Mouse (Mus musculus): ENCODE measurements around the gene Rpl24. TPM values are rescaled to one million over a fixed set of nuclear protein-coding genes. Genes with fewer than 3 reads are reported as not detected.
A peak's percentile ranks its signal among the peaks of the same experiment; 100 is the strongest.

Rpl24 gene
- polyA plus RNA-seq, 1 experiment from 2014 or later = 886 TPM

GRCm38 (mm10) chr16:56014076-56014475 lies 48.0 kb downstream of the Rpl24 start:
- 0 out of 2 replicates have a peak overlapping the region, but pooled peaks have one; percentile 11 for H3K27ac ChIP-seq (ENCODE audit: low read depth)
- 64% methylated on average over 7 of the region's 7 CpGs for whole genome bisulfite sequencing
- H3K4me1 ChIP-seq (replicated peaks; ENCODE audit: control insufficient read depth, insufficient read depth, low read length) = no peaks in the 10 kb centered on the region
- H3K9me3 ChIP-seq (ENCODE audit: control insufficient read depth, low read length) = 0 out of 2 replicates have a peak, but pooled peaks cover 3% of the 10 kb centered on the region
- peaks cover 33% of the 10 kb centered on the region for H3K36me3 ChIP-seq (ENCODE audit: control insufficient read depth, insufficient read depth, low read length)
- 0 out of 2 replicates have a peak, but pooled peaks have one; percentile 11 for ATAC-seq (replicated peaks; ENCODE audit: low FRiP score, low TSS enrichment, low read depth)
- H3K4me3 ChIP-seq (ENCODE audit: low read depth, low read length) = no peak overlapping the region
- H3K27me3 ChIP-seq (replicated peaks; ENCODE audit: control insufficient read depth, insufficient read depth, low read length) = no peaks in the 10 kb centered on the region
- no peak overlapping the region for H3K4me2 ChIP-seq (ENCODE audit: low read length)
- H3K9ac ChIP-seq (ENCODE audit: low read length) = no peak overlapping the region
- no peak for DNase-seq (ENCODE audit: low spot score)

- WGBS = 94% methylated on average over 7 of the region's 7 CpGs
- no peak for DNase-seq (ENCODE audit: low spot score)
- ATAC-seq (replicated peaks; ENCODE audit: low FRiP score, low TSS enrichment, low read depth) = no peak
- H3K4me1 ChIP-seq (replicated peaks; ENCODE audit: control insufficient read depth, insufficient read depth, low read length) = 0 out of 2 replicates have a peak, but pooled peaks cover under 1% of the 10 kb centered on the region
- no peaks in the 10 kb centered on the region for H3K9me3 ChIP-seq (ENCODE audit: control insufficient read depth, low read length)
- no peaks in the 10 kb centered on the region for H3K27me3 ChIP-seq (replicated peaks; ENCODE audit: control insufficient read depth, insufficient read depth, low read length)
- no peak overlapping the region for H3K9ac ChIP-seq (ENCODE audit: low read length)
- H3K4me3 ChIP-seq (ENCODE audit: low read depth, low read length) = no peak overlapping the region
- H3K4me2 ChIP-seq (ENCODE audit: low read length) = no peak overlapping the region
- peaks cover 63% of the 10 kb centered on the region for H3K36me3 ChIP-seq (ENCODE audit: control insufficient read depth, insufficient read depth, low read length)
- H3K27ac ChIP-seq (ENCODE audit: low read depth) = no peak overlapping the region
Observed at GRCm38 (mm10) chr16:56019660-56020059, 53.6 kb downstream of the Rpl24 start.

Other genes with a start within 250 kb of the Rpl24 start
- gene Nfkbiz, start 127.4 kb upstream of the Rpl24 start, polyA plus RNA-seq (2014; fragmentation: Nextera tagmentation; extraction: Ambion mirVana) = 8.9 and 10.8 TPM in 2 replicates
- 1.3 and 1.5 TPM in 2 replicates for gene Nxpe3, start 71.0 kb upstream of the Rpl24 start, polyA plus RNA-seq (2014; fragmentation: Nextera tagmentation; extraction: Ambion mirVana)
- 8.3 and 10.6 TPM in 2 replicates for gene Cep97, start 31.4 kb upstream of the Rpl24 start, polyA plus RNA-seq (2014; fragmentation: Nextera tagmentation; extraction: Ambion mirVana)
- 18.9 and 20.3 TPM in 2 replicates for gene Zbtb11, start 7.6 kb downstream of the Rpl24 start, polyA plus RNA-seq (2014; fragmentation: Nextera tagmentation; extraction: Ambion mirVana)
- 195 and 219 TPM in 2 replicates for gene Pcnp, start 63.5 kb downstream of the Rpl24 start, polyA plus RNA-seq (2014; fragmentation: Nextera tagmentation; extraction: Ambion mirVana)
- gene Trmt10c, start 71.5 kb downstream of the Rpl24 start, polyA plus RNA-seq (2014; fragmentation: Nextera tagmentation; extraction: Ambion mirVana) = 28.5 and 29.6 TPM in 2 replicates
- gene Senp7, start 82.1 kb downstream of the Rpl24 start, polyA plus RNA-seq (2014; fragmentation: Nextera tagmentation; extraction: Ambion mirVana) = 28.0 and 31.0 TPM in 2 replicates
- 0.05 and 0.24 TPM in 2 replicates for gene Impg2, start 238.0 kb downstream of the Rpl24 start, polyA plus RNA-seq (2014; fragmentation: Nextera tagmentation; extraction: Ambion mirVana)

Data from intestine, embryonic 14.5 days (tissue).